Mouse (Mus musculus) neural tube, embryonic 13.5 days (tissue): ENCODE results near the gene Shkbp1. TPM values are rescaled to one million over a fixed set of nuclear protein-coding genes. Genes with fewer than 3 reads are reported as not detected.

Source experiments
- ATAC-seq: fragments of 200-750 bp; cut with Nextera tagmentation; 2 replicates; pipeline ENCODE4 v1.8.0; 2017; ENCODE audit warnings: low read depth, mild to moderate bottlenecking, moderate TSS enrichment, moderate library complexity
- H3K27ac ChIP-seq: fragments of 300-500 bp; sonication (generic); replicated peaks from 2 replicates; pipeline ENCODE4 v1.5.1; 2015; ENCODE audit warnings: moderate library complexity, mild to moderate bottlenecking, inconsistent platforms
- H3K27me3 ChIP-seq: fragments of 300-500 bp; sonication (generic); 2 replicates; pipeline ENCODE4 v1.6.1; 2015; ENCODE audit warnings: mild to moderate bottlenecking, inconsistent platforms
- H3K36me3 ChIP-seq: fragments of 300-500 bp; sonication (generic); 2 replicates; pipeline ENCODE4 v1.6.1; 2015; ENCODE audit warnings: mild to moderate bottlenecking, inconsistent platforms
- H3K4me1 ChIP-seq: fragments of 300-500 bp; sonication (generic); replicated peaks from 2 replicates; pipeline ENCODE4 v1.6.1; 2015; ENCODE audit warnings: inconsistent platforms
- H3K4me2 ChIP-seq: fragments of 300-500 bp; sonication (generic); 2 replicates; pipeline ENCODE4 v1.6.1; 2015; ENCODE audit warnings: inconsistent platforms, mild to moderate bottlenecking, moderate library complexity
- H3K4me3 ChIP-seq: fragments of 300-500 bp; sonication (generic); 2 replicates; pipeline ENCODE4 v1.5.1; 2015; ENCODE audit warnings: mild to moderate bottlenecking, inconsistent platforms
- H3K9ac ChIP-seq: fragments of 300-500 bp; sonication (generic); 2 replicates; pipeline ENCODE4 v1.6.1; 2015; ENCODE audit warnings: moderate library complexity, mild to moderate bottlenecking, inconsistent platforms
- H3K9me3 ChIP-seq: fragments of 300-500 bp; sonication (generic); 2 replicates; pipeline ENCODE4 v1.6.1; 2016; ENCODE audit warnings: inconsistent platforms
- WGBS: fragments of 180-500 bp; shearing (Covaris S2); methylation state at CpG from one replicate; pipeline ENCODE4 v1.1.7; 2015; 5-methylcytosine and 5-hydroxymethylcytosine counted together
- polyA plus RNA-seq: library from polyadenylated mRNA; unstranded; fragments of >200 nt; fragmentation: Nextera tagmentation; extraction: Ambion mirVana; gene quantifications from 2 replicates; pipeline ENCODE4 v1.2.1, GENCODE M21; 2015

The Shkbp1 gene
- polyA plus RNA-seq, 1 experiment from 2014 or later, result 59.6 TPM

DNA sequence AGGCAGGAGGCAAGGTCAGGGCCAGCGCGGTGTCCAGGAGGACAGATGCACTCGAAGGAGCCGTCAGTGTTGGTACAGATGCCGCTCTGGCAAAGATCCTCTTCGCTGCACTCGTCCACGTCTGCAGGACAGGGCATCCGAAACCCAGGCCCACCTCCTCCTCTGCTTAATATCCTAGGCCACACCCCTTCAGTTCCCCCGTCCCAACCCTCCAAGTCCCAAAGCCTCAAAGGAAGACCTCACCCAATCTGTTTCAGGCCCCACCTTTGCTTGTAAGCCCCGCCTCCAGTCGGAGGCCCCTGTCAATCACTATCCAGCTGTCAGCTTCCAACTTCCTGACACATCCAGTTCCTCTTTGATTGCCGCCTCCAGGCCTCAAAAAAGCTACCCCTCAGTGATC lies 33.5 kb downstream of the Shkbp1 start:
- Histone ChIP-seq H3K27ac (no peak overlapping the region), H3K36me3 (no peaks in the 10 kb centered on the region), H3K9me3 (no peaks in the 10 kb centered on the region), H3K4me3 (no peak overlapping the region), H3K4me2 (no peak overlapping the region), H3K27me3 (peaks cover 53% of the 10 kb centered on the region), H3K4me1 (peaks cover 15% of the 10 kb centered on the region), H3K9ac (no peak overlapping the region)
- WGBS, result 20% methylated on average over 13 of the region's 13 CpGs
- no peak for ATAC-seq

DNA sequence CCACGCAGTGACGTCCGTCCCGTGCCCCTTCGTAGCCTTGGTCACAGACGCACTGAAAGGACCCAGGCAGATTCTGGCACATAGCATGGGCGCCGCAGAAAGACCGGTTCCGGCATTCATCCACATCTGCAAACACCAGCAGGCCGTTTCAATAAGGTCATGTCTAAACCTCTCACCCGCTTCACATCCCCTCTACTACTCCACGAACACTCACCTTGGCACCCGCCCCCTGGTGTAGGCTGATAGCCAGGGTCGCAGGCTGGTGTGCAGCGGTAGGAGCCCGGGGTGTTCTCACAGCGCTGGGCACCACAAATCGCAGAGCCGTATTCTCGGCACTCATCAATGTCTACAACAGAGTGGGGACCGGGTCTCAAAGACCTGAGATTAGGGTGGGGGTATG lies 36.4 kb downstream of the Shkbp1 start:
- H3K4me2 ChIP-seq, result no peak overlapping the region
- no peak overlapping the region for H3K9ac ChIP-seq
- H3K27me3 ChIP-seq, result peaks cover 24% of the 10 kb centered on the region
- no peak overlapping the region for H3K4me3 ChIP-seq
- H3K4me1 ChIP-seq, result no peaks in the 10 kb centered on the region
- no peaks in the 10 kb centered on the region for H3K36me3 ChIP-seq
- WGBS, result 90% methylated on average over 22 of the region's 22 CpGs
- H3K9me3 ChIP-seq, result peaks cover 3% of the 10 kb centered on the region; the same call in 1 of the 2 replicates
- no peak overlapping the region for H3K27ac ChIP-seq
- ATAC-seq, result no peak

- no peak overlapping the region for H3K4me2 ChIP-seq
- peaks cover 14% of the 10 kb centered on the region for H3K27me3 ChIP-seq
- H3K9ac ChIP-seq, result no peak overlapping the region
- 0 out of 2 replicates have a peak, but pooled peaks cover 3% of the 10 kb centered on the region for H3K36me3 ChIP-seq
- no peak for ATAC-seq
- no peak overlapping the region for H3K4me3 ChIP-seq
- H3K9me3 ChIP-seq, result peaks cover 12% of the 10 kb centered on the region; the same call in 1 of the 2 replicates
- WGBS, result 28% methylated on average over 7 of the region's 7 CpGs
- H3K4me1 ChIP-seq, result no peaks in the 10 kb centered on the region
- H3K27ac ChIP-seq, result no peak overlapping the region
Measured at GRCm38 (mm10) chr7:27315958-27316357, 39.9 kb downstream of the Shkbp1 start.

DNA sequence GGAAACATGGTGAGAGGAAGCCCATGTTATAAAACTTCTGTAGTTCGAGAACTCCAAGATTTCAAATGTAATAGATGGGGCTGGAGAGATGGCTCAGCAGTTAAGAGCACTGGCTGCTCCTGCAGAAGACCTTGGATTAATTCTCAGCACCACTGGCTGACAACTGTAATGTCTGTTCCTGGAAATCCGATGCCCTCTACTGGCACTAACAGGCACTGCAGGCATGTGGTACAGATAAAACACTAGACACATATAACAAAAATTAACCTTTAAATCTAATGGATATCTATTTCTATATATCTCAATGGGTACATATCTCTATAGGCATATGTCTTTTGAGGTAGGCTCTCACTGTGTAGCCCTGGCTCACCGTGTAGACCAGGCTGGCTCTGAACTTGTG lies 41.4 kb downstream of the Shkbp1 start:
- Histone ChIP-seq H3K4me3 (no peak overlapping the region), H3K4me1 (peaks cover 10% of the 10 kb centered on the region), H3K4me2 (no peak overlapping the region), H3K9ac (no peak overlapping the region), H3K27me3 (peaks cover 28% of the 10 kb centered on the region), H3K9me3 (peaks cover 12% of the 10 kb centered on the region; the same call in 1 of the 2 replicates), H3K27ac (no peak overlapping the region), H3K36me3 (0 out of 2 replicates have a peak, but pooled peaks cover 3% of the 10 kb centered on the region)
- ATAC-seq, result no peak
- 89% methylated on average over 3 of the region's 3 CpGs for WGBS

- ATAC-seq, result no peak
- no peak overlapping the region for H3K4me2 ChIP-seq
- WGBS, result 90% methylated on average over 12 of the region's 12 CpGs
- no peak overlapping the region for H3K27ac ChIP-seq
- 0 out of 2 replicates have a peak, but pooled peaks cover 3% of the 10 kb centered on the region for H3K36me3 ChIP-seq
- peaks cover 38% of the 10 kb centered on the region for H3K27me3 ChIP-seq
- peaks cover 12% of the 10 kb centered on the region; the same call in 1 of the 2 replicates for H3K9me3 ChIP-seq
- peaks cover 15% of the 10 kb centered on the region for H3K4me1 ChIP-seq
- no peak overlapping the region for H3K4me3 ChIP-seq
- H3K9ac ChIP-seq, result no peak overlapping the region
Measured at GRCm38 (mm10) chr7:27311651-27312284, 44.1 kb downstream of the Shkbp1 start.

DNA sequence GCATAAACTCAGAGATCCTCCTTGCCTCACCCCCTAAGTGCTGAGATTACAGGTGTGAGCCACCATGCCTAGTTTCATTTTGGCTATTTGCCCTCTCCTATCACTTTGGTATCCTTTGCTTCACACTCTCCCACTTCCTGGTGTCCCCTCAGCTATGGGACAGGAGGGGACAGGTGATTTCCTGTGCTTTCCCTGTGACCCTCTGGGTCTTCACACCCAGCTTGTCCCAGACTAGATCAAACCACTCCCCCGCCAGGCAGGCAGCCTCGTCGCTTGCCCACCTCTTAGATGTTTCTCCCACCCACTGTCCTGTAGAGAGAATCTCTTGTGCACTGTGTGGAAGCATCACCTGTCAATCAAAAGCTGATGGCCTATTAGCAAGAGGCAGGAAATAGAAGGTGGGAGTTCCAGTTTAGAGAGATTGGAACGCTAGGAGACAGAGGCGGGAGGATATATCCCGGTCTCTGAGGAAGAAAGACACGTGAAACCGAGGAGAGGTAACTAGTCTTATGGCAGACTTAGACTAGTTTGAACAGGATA lies 44.8 kb downstream of the Shkbp1 start:
- Histone ChIP-seq H3K9ac (no peak overlapping the region), H3K36me3 (0 out of 2 replicates have a peak, but pooled peaks cover 3% of the 10 kb centered on the region), H3K4me3 (no peak overlapping the region), H3K9me3 (peaks cover 12% of the 10 kb centered on the region; the same call in 1 of the 2 replicates), H3K4me2 (no peak overlapping the region), H3K27me3 (peaks cover 38% of the 10 kb centered on the region), H3K4me1 (peaks cover 15% of the 10 kb centered on the region), H3K27ac (no peak overlapping the region)
- ATAC-seq, result no peak
- 44% methylated on average over 8 of the region's 8 CpGs for WGBS

- Histone ChIP-seq H3K9me3 (peaks cover 12% of the 10 kb centered on the region; the same call in 1 of the 2 replicates), H3K4me1 (peaks cover 15% of the 10 kb centered on the region), H3K27me3 (peaks cover 38% of the 10 kb centered on the region), H3K36me3 (0 out of 2 replicates have a peak, but pooled peaks cover 3% of the 10 kb centered on the region), H3K27ac (no peak overlapping the region), H3K9ac (peak overlapping the region; percentile 52), H3K4me3 (peak overlapping the region; percentile 32), H3K4me2 (peak overlapping the region; percentile 56)
- 0 out of 2 replicates have a peak, but pooled peaks have one; percentile 20 for ATAC-seq
- 5% methylated on average over 17 of the region's 17 CpGs for WGBS
Measured at GRCm38 (mm10) chr7:27310306-27310705, 45.5 kb downstream of the Shkbp1 start.

- no peak for ATAC-seq
- Histone ChIP-seq H3K27ac (no peak overlapping the region), H3K9ac (no peak overlapping the region), H3K4me1 (peaks cover 15% of the 10 kb centered on the region), H3K36me3 (0 out of 2 replicates have a peak, but pooled peaks cover 3% of the 10 kb centered on the region), H3K4me2 (no peak overlapping the region; the same call in 1 of the 2 replicates), H3K4me3 (no peak overlapping the region), H3K9me3 (peaks cover 12% of the 10 kb centered on the region; the same call in 1 of the 2 replicates), H3K27me3 (peaks cover 38% of the 10 kb centered on the region)
- WGBS, result 50% methylated on average over 3 of the region's 3 CpGs
Measured at GRCm38 (mm10) chr7:27309832-27310231, 46.0 kb downstream of the Shkbp1 start.

- peaks cover 15% of the 10 kb centered on the region for H3K4me1 ChIP-seq
- peak; percentile 60; the same call in 1 of the 2 replicates for ATAC-seq
- peaks cover 40% of the 10 kb centered on the region for H3K27me3 ChIP-seq
- peak overlapping the region; percentile 49 for H3K9ac ChIP-seq
- H3K9me3 ChIP-seq, result peaks cover 5% of the 10 kb centered on the region; the same call in 1 of the 2 replicates
- no peak overlapping the region for H3K27ac ChIP-seq
- peak overlapping the region; percentile 57 for H3K4me2 ChIP-seq
- H3K4me3 ChIP-seq, result peak overlapping the region; percentile 29
- 8% methylated on average over 28 of the region's 28 CpGs for WGBS
- 0 out of 2 replicates have a peak, but pooled peaks cover under 1% of the 10 kb centered on the region for H3K36me3 ChIP-seq
Measured at GRCm38 (mm10) chr7:27308821-27309549, 46.8 kb downstream of the Shkbp1 start.

- Histone ChIP-seq H3K27ac (no peak overlapping the region), H3K36me3 (no peaks in the 10 kb centered on the region), H3K27me3 (peaks cover 44% of the 10 kb centered on the region), H3K4me3 (no peak overlapping the region), H3K9me3 (no peaks in the 10 kb centered on the region), H3K4me1 (peaks cover 15% of the 10 kb centered on the region), H3K9ac (no peak overlapping the region), H3K4me2 (no peak overlapping the region)
- no peak for ATAC-seq
- 64% methylated on average over 9 of the region's 9 CpGs for WGBS
Measured at GRCm38 (mm10) chr7:27307551-27307950, 48.3 kb downstream of the Shkbp1 start.

GRCm38 (mm10) chr7:27306161-27307160 lies 49.4 kb downstream of the Shkbp1 start:
- H3K9me3 ChIP-seq, result no peaks in the 10 kb centered on the region
- WGBS, result 76% methylated on average over 24 of the region's 24 CpGs
- no peaks in the 10 kb centered on the region for H3K36me3 ChIP-seq
- H3K27me3 ChIP-seq, result peaks cover 41% of the 10 kb centered on the region
- no peak overlapping the region for H3K27ac ChIP-seq
- ATAC-seq, result no peak
- H3K9ac ChIP-seq, result no peak overlapping the region
- no peak overlapping the region for H3K4me2 ChIP-seq
- no peak overlapping the region for H3K4me3 ChIP-seq
- H3K4me1 ChIP-seq, result peaks cover 15% of the 10 kb centered on the region
